Mouse (Mus musculus) NIH3T3 (cell line): ENCODE results near the gene Ncaph2.

ENCODE experiments used
- DNase-seq: peaks from one replicate; pipeline ENCODE4 v3.0.0-alpha.2; 2012; ENCODE audit warnings: low read depth

The Ncaph2 gene

GRCm38 (mm10) chr15:89379429-89379828, 23.9 kb downstream of the Ncaph2 start:
- no peak for DNase-seq

DNA sequence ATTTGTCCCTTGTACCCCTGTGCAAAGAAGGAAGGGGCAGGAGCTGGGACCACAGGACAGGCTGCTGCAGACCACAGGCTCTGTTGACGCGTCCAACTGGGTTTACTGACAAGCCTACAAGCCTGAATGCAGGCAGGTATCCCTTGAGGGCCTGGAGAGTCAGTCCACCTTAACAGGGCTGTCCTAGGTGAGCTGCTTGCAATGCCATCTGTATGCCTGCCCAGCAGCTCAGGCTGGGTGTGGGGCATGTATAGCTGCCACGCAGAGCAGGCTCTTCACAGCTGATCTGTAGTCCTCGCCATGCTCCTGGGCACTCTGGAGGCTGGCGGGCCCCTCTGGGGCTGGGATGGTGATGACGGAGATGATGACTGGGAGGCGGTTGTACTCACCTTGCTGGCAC, 29.1 kb downstream of the Ncaph2 start, which contains the start of gene Klhdc7b:
Gene Klhdc7b (plus strand): TSS at position 301 of the 400 bp plus-strand sequence.
- DNase-seq, result no peak

- DNase-seq, result no peak
These were observed 31.6 kb downstream of the Ncaph2 start for GRCm38 (mm10) chr15:89387127-89387526.

GRCm38 (mm10) chr15:89390081-89390480, 34.6 kb downstream of the Ncaph2 start:
- DNase-seq, result no peak

GRCm38 (mm10) chr15:89396883-89397282, 41.4 kb downstream of the Ncaph2 start:
- DNase-seq, result no peak

GRCm38 (mm10) chr15:89398146-89398545, 42.6 kb downstream of the Ncaph2 start:
- DNase-seq, result no peak

- no peak for DNase-seq
These were observed 44.2 kb downstream of the Ncaph2 start for GRCm38 (mm10) chr15:89399716-89400115.

GRCm38 (mm10) chr15:89402471-89402870, 47.0 kb downstream of the Ncaph2 start:
- DNase-seq, result no peak

- DNase-seq, result no peak
These were observed 49.5 kb downstream of the Ncaph2 start for GRCm38 (mm10) chr15:89404831-89405623.

GRCm38 (mm10) chr15:89406691-89407090, 51.2 kb downstream of the Ncaph2 start:
- DNase-seq, result no peak

- no peak for DNase-seq
These were observed 54.6 kb downstream of the Ncaph2 start, which contains the start of gene Syce3 for GRCm38 (mm10) chr15:89410118-89410517. Gene Syce3 (minus strand): TSS chr15:89410503.

DNA sequence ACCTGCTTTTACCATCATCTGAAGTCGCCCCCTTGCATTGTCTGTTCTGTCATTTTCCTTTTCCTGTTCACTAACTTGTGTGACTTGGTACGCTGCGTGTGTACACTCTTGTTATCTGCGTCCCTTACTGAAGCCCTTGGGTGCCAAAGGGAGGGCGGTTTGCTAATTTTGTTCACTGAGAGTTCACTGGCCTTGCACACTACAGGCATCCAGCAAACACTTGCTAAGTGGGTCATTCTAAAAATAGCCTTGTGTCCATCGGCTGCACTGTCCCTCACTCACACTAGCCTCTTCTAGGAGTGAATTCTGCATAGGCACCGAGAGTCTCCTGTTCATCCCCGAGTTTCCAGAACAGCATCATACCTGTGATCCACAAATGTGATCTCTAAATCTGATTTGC, 59.8 kb downstream of the Ncaph2 start:
- no peak for DNase-seq

GRCm38 (mm10) chr15:89421938-89422337, 66.4 kb downstream of the Ncaph2 start:
- DNase-seq, result no peak
